Mouse (Mus musculus): ENCODE data around the gene Ciapin1. TPM values are rescaled to one million over a fixed set of nuclear protein-coding genes. Genes with fewer than 3 reads are reported as not detected.

Gene Ciapin1
- total RNA-seq (2014; rRNA removed) (50.1 and 51.1 TPM in 2 replicates), polyA plus RNA-seq (2015; fragmentation: Nextera tagmentation; extraction: Ambion mirVana) (108 and 120 TPM in 2 replicates)

DNA sequence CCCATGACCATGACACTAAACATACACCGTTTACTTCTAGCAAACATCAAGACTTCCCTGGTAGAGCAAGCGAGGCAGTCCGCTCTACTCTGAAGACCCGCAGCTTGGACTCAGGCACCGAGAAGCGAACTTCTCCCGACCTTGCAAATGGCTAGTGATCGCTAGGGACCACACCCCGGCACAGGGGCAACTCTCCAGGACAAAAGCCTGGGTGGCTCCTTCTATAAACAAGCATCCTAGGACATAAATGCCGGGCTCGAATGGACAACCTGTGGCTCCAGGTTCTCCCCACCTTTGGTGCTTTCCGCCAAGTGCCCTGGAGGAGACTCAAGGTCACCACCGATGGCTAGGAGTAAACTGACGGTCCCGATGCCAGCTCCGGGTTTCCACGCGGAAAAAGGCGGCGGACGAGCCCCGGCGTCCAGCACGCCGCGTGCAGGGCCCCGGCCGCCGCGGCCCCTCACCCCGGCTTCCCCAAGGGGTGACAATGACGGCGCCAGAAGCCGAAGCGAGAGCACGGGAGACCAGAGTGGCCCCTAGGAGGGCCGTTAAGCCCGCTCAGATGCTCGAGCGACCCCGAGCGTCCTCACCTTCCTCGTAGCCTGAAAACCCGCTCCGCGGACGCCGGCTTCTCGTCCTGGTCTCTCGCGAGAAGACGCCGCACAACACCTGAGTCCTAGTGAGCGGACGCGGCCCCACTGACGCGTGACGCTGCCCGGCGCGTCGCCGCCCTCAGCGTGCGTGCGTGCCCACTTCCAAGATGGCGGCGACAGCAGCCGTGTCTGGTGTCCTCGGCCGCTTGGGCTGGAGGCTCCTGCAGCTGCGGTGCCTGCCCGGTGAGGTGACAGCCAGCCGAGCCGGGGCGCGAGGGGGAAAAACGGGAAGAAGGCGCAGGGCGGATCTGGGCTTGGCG is at the start of gene Ciapin1, which contains the start of gene Coq9:
Gene Ciapin1, minus strand, starts transcription at position 697 of the 913 bp plus-strand sequence.
Gene Coq9, plus strand, starts transcription at position 660 of the 913 bp plus-strand sequence.
- no peaks in the 10 kb centered on the region for H3K27me3 ChIP-seq (ENCODE audit: insufficient read depth, low read length)
- H3K9ac ChIP-seq: peak within 1 kb of the TSS; percentile 70
- H3K4me1 ChIP-seq (ENCODE audit: insufficient read depth): peaks cover 12% of the 10 kb centered on the region
- no peaks in the 10 kb centered on the region for H3K36me3 ChIP-seq (ENCODE audit: insufficient read depth)
- peak within 1 kb of the TSS; percentile 69 for H3K4me2 ChIP-seq (ENCODE audit: low read depth)
- DNase-seq: peak; percentile 98
- H3K9me3 ChIP-seq (ENCODE audit: low read length): no peaks in the 10 kb centered on the region
- WGBS: 3% methylated on average over 82 of the region's 82 CpGs
- peak within 1 kb of the TSS; percentile 82 for H3K27ac ChIP-seq (ENCODE audit: low read depth, low read length)
- ATAC-seq: peak; percentile 100
- TF ChIP-seq CTCF (IDR thresholded peaks at IDR 0.05; ENCODE audit: low read depth): peak; percentile 10; the same call in 1 of the 2 replicates
- H3K4me3 ChIP-seq (ENCODE audit: low read depth, low read length): peak within 1 kb of the TSS; percentile 59

DNA sequence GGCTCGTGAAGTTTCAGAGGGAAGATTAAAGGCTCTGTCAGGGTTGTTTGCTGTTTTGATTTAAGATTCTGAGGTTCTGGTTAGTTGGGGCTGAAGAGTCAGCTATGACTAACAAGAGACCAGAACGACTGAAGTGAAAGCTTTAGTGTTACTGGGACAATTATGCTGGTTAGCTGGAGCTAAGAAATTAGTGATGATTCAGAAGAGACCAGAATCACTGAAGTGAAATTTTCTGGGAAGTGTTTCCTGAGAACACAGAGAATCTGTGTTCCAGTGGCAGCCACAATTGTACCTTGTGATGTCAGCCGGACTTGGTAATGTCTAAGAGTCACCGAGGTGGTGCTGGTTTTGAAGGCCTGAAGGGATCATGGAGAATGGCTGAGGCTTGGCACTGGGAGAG is 42.6 kb upstream of the Ciapin1 start:
- Histone ChIP-seq H3K9ac (no peak overlapping the region), H3K4me2 (ENCODE audit: low read depth) (no peak overlapping the region), H3K27ac (ENCODE audit: low read depth, low read length) (no peak overlapping the region), H3K36me3 (ENCODE audit: insufficient read depth) (no peaks in the 10 kb centered on the region), H3K9me3 (ENCODE audit: low read length) (no peaks in the 10 kb centered on the region), H3K4me3 (ENCODE audit: low read depth, low read length) (no peak overlapping the region), H3K4me1 (ENCODE audit: insufficient read depth) (no peaks in the 10 kb centered on the region), H3K27me3 (ENCODE audit: insufficient read depth, low read length) (no peaks in the 10 kb centered on the region)
- TF ChIP-seq CTCF (IDR thresholded peaks at IDR 0.05; ENCODE audit: low read depth): no peak
- DNase-seq: no peak
- WGBS: 78% methylated on average over 4 of the region's 4 CpGs
- no peak for ATAC-seq

DNA sequence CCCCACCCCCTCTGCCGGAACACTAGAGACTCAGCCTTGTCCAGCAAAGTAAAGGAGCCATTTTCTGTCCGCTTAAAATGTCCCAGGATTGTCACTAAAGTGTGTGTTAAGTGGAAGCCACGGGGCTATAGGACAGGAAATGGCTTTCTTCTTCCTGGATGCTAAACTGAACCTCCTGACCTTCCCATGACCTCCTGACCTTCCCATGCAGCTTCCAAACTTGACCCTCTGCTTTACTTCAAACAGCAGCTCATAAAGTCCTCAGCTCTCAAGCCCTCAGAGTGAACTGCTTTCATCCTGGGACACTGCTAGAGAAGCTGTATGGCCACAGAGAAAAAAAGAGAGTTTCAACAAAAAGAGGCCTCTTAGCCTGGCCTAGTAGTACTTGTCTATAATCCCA is 38.7 kb upstream of the Ciapin1 start:
- H3K4me2 ChIP-seq (ENCODE audit: low read depth): no peak overlapping the region
- no peaks in the 10 kb centered on the region for H3K9me3 ChIP-seq (ENCODE audit: low read length)
- no peaks in the 10 kb centered on the region; the same call in 1 of the 2 replicates for H3K27me3 ChIP-seq (ENCODE audit: insufficient read depth, low read length)
- DNase-seq: no peak
- H3K9ac ChIP-seq: no peak overlapping the region
- H3K27ac ChIP-seq (ENCODE audit: low read depth, low read length): no peak overlapping the region
- H3K4me1 ChIP-seq (ENCODE audit: insufficient read depth): peaks cover 10% of the 10 kb centered on the region; the same call in 1 of the 2 replicates
- ATAC-seq: no peak
- WGBS: 51% methylated on average over 3 of the region's 3 CpGs
- TF ChIP-seq CTCF (IDR thresholded peaks at IDR 0.05; ENCODE audit: low read depth): no peak
- H3K4me3 ChIP-seq (ENCODE audit: low read depth, low read length): no peak overlapping the region
- H3K36me3 ChIP-seq (ENCODE audit: insufficient read depth): no peaks in the 10 kb centered on the region

DNA sequence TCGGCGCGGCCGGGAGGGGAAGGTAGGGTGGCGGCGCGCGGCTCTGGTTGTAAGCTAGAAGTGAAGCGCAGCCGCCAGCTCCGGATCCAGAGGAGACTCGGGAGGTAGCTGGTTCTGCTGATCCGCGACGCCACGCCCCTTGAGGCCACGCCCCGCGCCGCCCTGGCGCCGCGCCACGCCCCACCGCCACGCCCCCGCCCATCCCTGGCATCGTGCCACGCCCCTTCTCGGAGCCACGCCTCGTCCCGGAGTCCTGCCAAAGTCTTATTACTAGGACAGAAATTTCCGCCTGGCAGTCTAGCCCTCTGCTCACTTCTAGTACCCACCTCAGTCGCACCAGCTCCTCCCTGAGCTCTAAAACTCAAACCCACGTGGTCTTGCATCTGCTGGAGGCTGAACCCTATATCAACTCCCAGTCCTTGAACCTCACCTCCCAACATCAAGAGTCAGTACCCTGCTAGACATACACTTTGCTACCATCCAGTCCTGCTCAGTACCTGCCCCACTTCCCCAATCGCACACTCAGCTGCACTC is 38.1 kb upstream of the Ciapin1 start, which contains the start of gene Dok4:
Gene Dok4, minus strand, starts transcription at position 134 of the 534 bp plus-strand sequence.
- H3K4me1 ChIP-seq (ENCODE audit: insufficient read depth): peaks cover 13% of the 10 kb centered on the region
- no peaks in the 10 kb centered on the region; the same call in 1 of the 2 replicates for H3K27me3 ChIP-seq (ENCODE audit: insufficient read depth, low read length)
- no peaks in the 10 kb centered on the region for H3K36me3 ChIP-seq (ENCODE audit: insufficient read depth)
- no peaks in the 10 kb centered on the region for H3K9me3 ChIP-seq (ENCODE audit: low read length)
- TF ChIP-seq CTCF (IDR thresholded peaks at IDR 0.05; ENCODE audit: low read depth): no peak
- H3K27ac ChIP-seq (ENCODE audit: low read depth, low read length): 0 out of 2 replicates have a peak within 1 kb of the TSS, but pooled peaks have one; percentile 21
- peak; percentile 70 for DNase-seq
- peak within 1 kb of the TSS; percentile 53 for H3K9ac ChIP-seq
- WGBS: under 1% methylated on average over 30 of the region's 37 CpGs
- H3K4me2 ChIP-seq (ENCODE audit: low read depth): peak within 1 kb of the TSS; percentile 94
- peak within 1 kb of the TSS; percentile 58 for H3K4me3 ChIP-seq (ENCODE audit: low read depth, low read length)
- peak; percentile 48 for ATAC-seq

DNA sequence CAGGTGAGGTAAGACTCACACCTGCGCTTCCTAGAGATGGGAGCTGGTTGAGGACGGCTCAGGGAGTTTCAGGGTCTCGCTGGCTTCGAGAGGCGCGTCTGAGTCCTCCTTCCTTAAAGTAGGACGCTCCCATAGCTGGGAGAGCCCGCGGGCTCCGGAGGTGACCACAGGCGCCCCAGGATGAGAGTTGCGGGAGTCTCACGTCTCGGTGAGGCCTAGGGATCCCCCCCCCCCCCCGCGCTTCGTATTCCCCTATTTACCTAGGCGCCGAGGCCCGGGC is 37.7 kb upstream of the Ciapin1 start:
- Histone ChIP-seq H3K4me1 (ENCODE audit: insufficient read depth) (peaks cover 13% of the 10 kb centered on the region), H3K27ac (ENCODE audit: low read depth, low read length) (0 out of 2 replicates have a peak overlapping the region, but pooled peaks have one; percentile 21), H3K27me3 (ENCODE audit: insufficient read depth, low read length) (no peaks in the 10 kb centered on the region; the same call in 1 of the 2 replicates), H3K4me2 (ENCODE audit: low read depth) (peak overlapping the region; percentile 94), H3K36me3 (ENCODE audit: insufficient read depth) (no peaks in the 10 kb centered on the region), H3K9ac (peak overlapping the region; percentile 53), H3K4me3 (ENCODE audit: low read depth, low read length) (peak overlapping the region; percentile 58), H3K9me3 (ENCODE audit: low read length) (no peaks in the 10 kb centered on the region)
- TF ChIP-seq CTCF (IDR thresholded peaks at IDR 0.05; ENCODE audit: low read depth): no peak
- ATAC-seq: no peak
- no peak for DNase-seq
- WGBS: 6% methylated on average over 11 of the region's 20 CpGs

DNA sequence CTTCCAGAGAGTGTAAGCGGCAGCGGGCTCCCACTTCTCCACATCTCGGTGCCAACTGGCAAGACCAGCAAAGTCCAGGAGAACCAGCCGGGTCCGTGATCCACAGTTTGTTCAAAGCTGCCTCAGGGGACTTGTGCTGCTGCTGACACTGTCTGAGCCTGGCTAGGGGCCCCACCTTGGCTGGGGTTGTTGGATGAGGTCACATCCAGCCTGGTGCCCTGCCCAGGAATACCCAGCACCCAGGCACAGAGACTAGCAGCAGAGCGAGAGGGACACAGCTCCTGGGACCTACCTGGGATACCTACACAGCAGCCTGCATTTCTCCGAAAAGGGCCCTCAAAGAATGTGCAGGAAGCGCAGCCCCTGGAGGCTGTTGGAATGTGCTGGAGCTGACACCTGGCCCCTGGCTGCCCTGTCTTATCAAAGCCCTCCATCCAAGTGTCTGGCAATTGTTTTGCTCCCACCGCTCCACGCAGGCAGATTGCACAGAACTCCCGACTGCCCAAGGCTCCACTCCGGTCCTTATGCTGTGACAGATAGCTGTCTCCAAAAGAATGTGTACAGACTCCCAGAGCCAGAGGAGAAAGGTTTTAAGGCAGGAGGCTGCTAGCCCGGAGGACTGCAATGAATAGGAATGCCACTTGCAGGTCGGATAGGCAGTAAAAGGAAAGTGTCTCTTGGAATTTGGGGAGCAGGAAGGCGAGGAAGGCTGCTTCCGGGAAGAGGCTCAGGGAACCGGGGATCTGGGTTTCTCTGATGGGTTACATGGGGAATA is 37.1 kb upstream of the Ciapin1 start:
- WGBS: 10% methylated on average over 17 of the region's 17 CpGs
- peak; percentile 40 for DNase-seq

More for the DNA sequence above, 37.1 kb upstream of the Ciapin1 start:
- no peaks in the 10 kb centered on the region; the same call in 1 of the 2 replicates for H3K27me3 ChIP-seq (ENCODE audit: insufficient read depth, low read length)
- H3K36me3 ChIP-seq (ENCODE audit: insufficient read depth): no peaks in the 10 kb centered on the region
- peak overlapping the region; percentile 94 for H3K4me2 ChIP-seq (ENCODE audit: low read depth)
- H3K4me3 ChIP-seq (ENCODE audit: low read depth, low read length): peak overlapping the region; percentile 58
- no peak for TF ChIP-seq CTCF (IDR thresholded peaks at IDR 0.05; ENCODE audit: low read depth)
- H3K27ac ChIP-seq (ENCODE audit: low read depth, low read length): 0 out of 2 replicates have a peak overlapping the region, but pooled peaks have one; percentile 21
- peak overlapping the region; percentile 53 for H3K9ac ChIP-seq
- H3K4me1 ChIP-seq (ENCODE audit: insufficient read depth): peaks cover 13% of the 10 kb centered on the region
- no peaks in the 10 kb centered on the region for H3K9me3 ChIP-seq (ENCODE audit: low read length)
- no peak for ATAC-seq

Measured in forebrain, postnatal 0 days (tissue).